Mouse (Mus musculus): ENCODE data around the gene Elk4.

DNA sequence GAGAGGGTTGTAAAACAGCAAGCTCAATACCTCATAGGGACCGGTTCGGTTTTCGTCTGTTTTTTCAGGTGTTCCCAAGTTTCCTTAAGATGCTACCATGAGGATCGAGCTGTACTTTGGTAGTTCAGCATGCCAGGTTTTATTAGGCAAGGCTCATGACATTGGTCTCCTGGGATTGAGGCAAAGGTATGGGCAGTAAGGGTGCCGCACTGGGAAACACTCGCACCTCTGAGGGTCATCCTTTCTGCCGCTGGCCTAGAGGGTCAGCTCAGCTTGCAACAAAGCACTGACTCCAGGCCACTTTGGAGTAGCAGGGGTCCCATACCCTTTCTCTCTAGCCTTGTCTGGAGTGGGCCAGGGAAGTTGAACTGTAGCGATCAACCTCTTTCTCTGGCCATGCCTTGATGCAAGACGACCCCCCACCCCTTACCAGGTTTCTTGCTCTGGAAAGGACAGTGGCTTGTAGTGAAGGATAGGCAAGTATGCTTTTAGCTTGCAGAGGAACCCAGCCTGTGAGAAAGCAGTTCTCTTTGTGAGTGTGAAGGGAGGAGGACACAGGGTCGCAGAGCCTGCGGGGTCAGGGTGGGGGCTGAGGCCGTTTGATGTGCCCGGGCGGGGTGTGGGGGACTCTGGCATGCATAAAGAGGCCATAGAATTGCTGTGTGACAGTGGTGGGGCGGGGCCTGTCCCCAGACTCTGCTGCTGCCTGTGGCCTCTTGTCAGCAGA, 35.5 kb upstream of the Elk4 start:
- TF ChIP-seq POLR2A (IDR thresholded peaks at IDR 0.05; ENCODE audit: borderline replicate concordance, low read depth, low read length) (no peak), CTCF (IDR thresholded peaks at IDR 0.05; ENCODE audit: low read depth, low read length) (no peak)

Data from bone marrow macrophage, adult 2 months (primary cell).